Mouse (Mus musculus): ENCODE data around the gene Armc3.

GRCm38 (mm10) chr2:19345414-19345964, 146.4 kb downstream of the Armc3 start:
- TF ChIP-seq ZC3H11A (IDR thresholded peaks at IDR 0.05; ENCODE audit: low read depth, low read length) (no peak), CTCF (IDR thresholded peaks at IDR 0.05 in 2 of 3, conservative IDR thresholded peaks at IDR 0.05 in 1 of 3; ENCODE audit: control insufficient read depth in 1 of 3, insufficient read depth in 1 of 3, low read depth in 2 of 3, low read length in 3 of 3, poor library complexity in 1 of 3, severe bottlenecking in 1 of 3) (no peak), RAD21 (IDR thresholded peaks at IDR 0.05; ENCODE audit: low read depth, low read length) (no peak), POLR2A (IDR thresholded peaks at IDR 0.05; ENCODE audit: control insufficient read depth in 1 of 2, insufficient read depth in 1 of 2, low read depth in 1 of 2, low read length in 2 of 2, poor library complexity in 1 of 2) (no peak), SIN3A (IDR thresholded peaks at IDR 0.05; ENCODE audit: low read length) (no peak), E2F4 (IDR thresholded peaks at IDR 0.05; ENCODE audit: borderline replicate concordance, low read depth, low read length) (no peak), POLR2AphosphoS2 (IDR thresholded peaks at IDR 0.05; ENCODE audit: low read length) (no peak), GATA1 (IDR thresholded peaks at IDR 0.05; ENCODE audit: low read depth, low read length) (no peak)

All from MEL (cell line).